Mouse (Mus musculus): ENCODE data around the gene Lypla2. TPM values are rescaled to one million over a fixed set of nuclear protein-coding genes. Genes with fewer than 3 reads are reported as not detected.
A peak's percentile ranks its signal among the peaks of the same experiment; 100 is the strongest.

Lypla2 gene
- polyA plus RNA-seq, 1 experiment from 2014 or later = 55.5 TPM

- Histone ChIP-seq H3K9ac (replicated peaks) (no peak overlapping the region; the same call in 1 of the 2 replicates), H3K27me3 (ENCODE audit: insufficient read depth, low read length) (no peaks in the 10 kb centered on the region), H3K4me2 (ENCODE audit: low read depth, low read length) (peak overlapping the region; percentile 43), H3K36me3 (replicated peaks; ENCODE audit: insufficient read depth, low read length) (peaks cover 13% of the 10 kb centered on the region), H3K4me1 (ENCODE audit: insufficient read depth) (peaks cover 15% of the 10 kb centered on the region), H3K27ac (ENCODE audit: low read depth) (peak overlapping the region; percentile 73), H3K4me3 (ENCODE audit: low read depth, low read length) (no peak overlapping the region), H3K9me3 (ENCODE audit: low read length) (no peaks in the 10 kb centered on the region)
- no peak for ATAC-seq
- DNase-seq = no peak
- 44% methylated on average over 13 of the region's 13 CpGs for WGBS (ENCODE audit: insufficient replicate concordance)
- TF ChIP-seq CTCF (IDR thresholded peaks at IDR 0.05; ENCODE audit: low read depth) (no peak), EP300 (IDR thresholded peaks at IDR 0.05; ENCODE audit: low read depth) (no peak)
These were observed 53.7 kb downstream of the Lypla2 start for GRCm38 (mm10) chr4:135918635-135919279.

Other genes with a start within 250 kb of the Lypla2 start
- 0.25 and 0.39 TPM in 2 replicates for gene Il22ra1, start 244.5 kb downstream of the Lypla2 start, polyA plus RNA-seq (2015; fragmentation: Nextera tagmentation; extraction: Ambion mirVana)
- 0.02 and 0.11 TPM in 2 replicates for gene Myom3, start 212.9 kb downstream of the Lypla2 start, polyA plus RNA-seq (2015; fragmentation: Nextera tagmentation; extraction: Ambion mirVana)
- 62.1 and 67.6 TPM in 2 replicates for gene Srsf10, start 116.9 kb downstream of the Lypla2 start, polyA plus RNA-seq (2015; fragmentation: Nextera tagmentation; extraction: Ambion mirVana)
- gene Pnrc2, start 98.8 kb downstream of the Lypla2 start, polyA plus RNA-seq (2015; fragmentation: Nextera tagmentation; extraction: Ambion mirVana) = 53.2 and 55.2 TPM in 2 replicates
- gene Cnr2, start 77.2 kb downstream of the Lypla2 start, polyA plus RNA-seq (2015; fragmentation: Nextera tagmentation; extraction: Ambion mirVana) = 2.5 and 2.6 TPM in 2 replicates
- gene Fuca1, start 51.9 kb downstream of the Lypla2 start, polyA plus RNA-seq (2015; fragmentation: Nextera tagmentation; extraction: Ambion mirVana) = 45.2 and 50.7 TPM in 2 replicates
- gene Hmgcl, start 26.2 kb downstream of the Lypla2 start, polyA plus RNA-seq (2015; fragmentation: Nextera tagmentation; extraction: Ambion mirVana) = 351 and 364 TPM in 2 replicates
- gene Gale, start 8.9 kb downstream of the Lypla2 start, polyA plus RNA-seq (2015; fragmentation: Nextera tagmentation; extraction: Ambion mirVana) = 82.2 and 96.5 TPM in 2 replicates
- gene Pithd1, start 14.6 kb upstream of the Lypla2 start, polyA plus RNA-seq (2015; fragmentation: Nextera tagmentation; extraction: Ambion mirVana) = 42.9 and 45.2 TPM in 2 replicates
- 15.9 and 16.7 TPM in 2 replicates for gene Eloa, start 49.1 kb upstream of the Lypla2 start, polyA plus RNA-seq (2015; fragmentation: Nextera tagmentation; extraction: Ambion mirVana)
- gene Rpl11, start 80.8 kb upstream of the Lypla2 start, polyA plus RNA-seq (2015; fragmentation: Nextera tagmentation; extraction: Ambion mirVana) = 251 and 260 TPM in 2 replicates
- gene Id3, start 170.9 kb upstream of the Lypla2 start, polyA plus RNA-seq (2015; fragmentation: Nextera tagmentation; extraction: Ambion mirVana) = 77.3 and 79.1 TPM in 2 replicates
- gene E2f2, start 199.8 kb upstream of the Lypla2 start, polyA plus RNA-seq (2015; fragmentation: Nextera tagmentation; extraction: Ambion mirVana) = 48.6 and 50.2 TPM in 2 replicates
- 4.5 and 4.8 TPM in 2 replicates for gene Asap3, start 233.7 kb upstream of the Lypla2 start, polyA plus RNA-seq (2015; fragmentation: Nextera tagmentation; extraction: Ambion mirVana)